Mouse (Mus musculus) midbrain, embryonic 11.5 days (tissue): ENCODE results near the gene Ppfia4. TPM values are rescaled to one million over a fixed set of nuclear protein-coding genes. Genes with fewer than 3 reads are reported as not detected.

Source experiments
- ATAC-seq: fragments of 200-750 bp; cut with Nextera tagmentation; 2 replicates; pipeline ENCODE4 v1.8.0; 2017; ENCODE audit warnings: moderate TSS enrichment, moderate library complexity; ENCODE audit not compliant: low FRiP score
- DNase-seq: peaks from one replicate; pipeline ENCODE4 v3.0.0; 2015; ENCODE audit warnings: low spot score; ENCODE audit errors: missing footprints
- H3K27ac ChIP-seq: fragments of 300-500 bp; sonication (generic); 2 replicates; pipeline ENCODE4 v1.5.1; 2014; ENCODE audit warnings: low read depth, low read length
- H3K27me3 ChIP-seq: fragments of 300-500 bp; sonication (generic); 2 replicates; pipeline ENCODE4 v1.6.1; 2014; ENCODE audit warnings: mild to moderate bottlenecking, low read length, moderate library complexity, mixed read lengths; ENCODE audit not compliant: control insufficient read depth, insufficient read depth
- H3K36me3 ChIP-seq: fragments of 300-500 bp; sonication (generic); 2 replicates; pipeline ENCODE4 v1.6.1; 2014; ENCODE audit warnings: mild to moderate bottlenecking, low read length, moderate library complexity, mixed read lengths; ENCODE audit not compliant: control insufficient read depth, insufficient read depth
- H3K4me1 ChIP-seq: fragments of 300-500 bp; sonication (generic); 2 replicates; pipeline ENCODE4 v1.6.1; 2014; ENCODE audit warnings: low read length; ENCODE audit not compliant: control insufficient read depth, insufficient read depth
- H3K4me2 ChIP-seq: fragments of 300-500 bp; sonication (generic); 2 replicates; pipeline ENCODE4 v1.6.1; 2014; ENCODE audit warnings: mild to moderate bottlenecking, moderate library complexity
- H3K4me3 ChIP-seq: fragments of 300-500 bp; sonication (generic); 2 replicates; pipeline ENCODE4 v1.5.1; 2014; ENCODE audit warnings: low read depth, low read length
- H3K9ac ChIP-seq: fragments of 300-500 bp; sonication (generic); 2 replicates; pipeline ENCODE4 v1.6.1; 2014; ENCODE audit warnings: low read length
- H3K9me3 ChIP-seq: fragments of 300-500 bp; sonication (generic); 2 replicates; pipeline ENCODE4 v1.6.1; 2016; ENCODE audit warnings: low read length; ENCODE audit not compliant: control insufficient read depth
- WGBS: fragments of 180-500 bp; shearing (Covaris S2); extraction: QIAGEN DNeasy Blood & Tissue Kit; methylation state at CpG from one replicate; pipeline ENCODE4 v1.1.7; 2014; 5-methylcytosine and 5-hydroxymethylcytosine counted together
- polyA plus RNA-seq: library from polyadenylated mRNA; unstranded; fragments of >200 nt; fragmentation: Nextera tagmentation; extraction: Ambion mirVana; gene quantifications from 2 replicates; pipeline ENCODE4 v1.2.1, GENCODE M21; 2014

The Ppfia4 gene
- polyA plus RNA-seq, 1 experiment from 2014 or later, result 1.9 TPM

- H3K4me2 ChIP-seq, result no peak overlapping the region
- ATAC-seq, result no peak
- H3K9ac ChIP-seq, result no peak overlapping the region
- WGBS, result 49% methylated on average over 10 of the region's 10 CpGs
- H3K27me3 ChIP-seq, result no peaks in the 10 kb centered on the region; the same call in 1 of the 2 replicates
- H3K27ac ChIP-seq, result no peak overlapping the region
- no peak for DNase-seq
- no peaks in the 10 kb centered on the region for H3K36me3 ChIP-seq
- H3K9me3 ChIP-seq, result no peaks in the 10 kb centered on the region
- H3K4me1 ChIP-seq, result no peaks in the 10 kb centered on the region
- no peak overlapping the region for H3K4me3 ChIP-seq
Observed at GRCm38 (mm10) chr1:134285458-134286120, 47.1 kb downstream of the Ppfia4 start.

- no peak overlapping the region for H3K4me3 ChIP-seq
- ATAC-seq, result no peak
- H3K9ac ChIP-seq, result no peak overlapping the region
Observed at GRCm38 (mm10) chr1:134283108-134283507, 49.6 kb downstream of the Ppfia4 start.

GRCm38 (mm10) chr1:134282342-134282741 is 50.4 kb downstream of the Ppfia4 start:
- WGBS, result 85% methylated on average over 3 of the region's 3 CpGs
- H3K9ac ChIP-seq, result no peak overlapping the region
- ATAC-seq (no peak), DNase-seq (no peak)
- H3K4me2 ChIP-seq, result no peak overlapping the region
- H3K4me3 ChIP-seq, result no peak overlapping the region
- no peaks in the 10 kb centered on the region for H3K4me1 ChIP-seq
- no peaks in the 10 kb centered on the region for H3K9me3 ChIP-seq
- no peaks in the 10 kb centered on the region for H3K27me3 ChIP-seq
- H3K36me3 ChIP-seq, result no peaks in the 10 kb centered on the region
- no peak overlapping the region for H3K27ac ChIP-seq

More at GRCm38 (mm10) chr1:134283108-134283507, 49.6 kb downstream of the Ppfia4 start:
- no peak for DNase-seq
- no peaks in the 10 kb centered on the region for H3K27me3 ChIP-seq
- H3K4me1 ChIP-seq, result no peaks in the 10 kb centered on the region
- H3K36me3 ChIP-seq, result no peaks in the 10 kb centered on the region
- H3K4me2 ChIP-seq, result no peak overlapping the region
- H3K9me3 ChIP-seq, result no peaks in the 10 kb centered on the region
- 58% methylated on average over 1 of the region's 1 CpGs for WGBS
- H3K27ac ChIP-seq, result no peak overlapping the region

- Histone ChIP-seq H3K9ac (no peak overlapping the region), H3K4me1 (no peaks in the 10 kb centered on the region), H3K36me3 (no peaks in the 10 kb centered on the region), H3K27ac (no peak overlapping the region), H3K4me2 (no peak overlapping the region), H3K27me3 (no peaks in the 10 kb centered on the region), H3K4me3 (no peak overlapping the region), H3K9me3 (no peaks in the 10 kb centered on the region)
- WGBS, result 71% methylated on average over 4 of the region's 4 CpGs
- no peak for ATAC-seq
- DNase-seq, result no peak
Observed at GRCm38 (mm10) chr1:134281563-134281962, 51.2 kb downstream of the Ppfia4 start.

GRCm38 (mm10) chr1:134280174-134280573 is 52.6 kb downstream of the Ppfia4 start:
- no peak overlapping the region for H3K4me2 ChIP-seq
- H3K27ac ChIP-seq, result no peak overlapping the region
- WGBS, result 70% methylated on average over 5 of the region's 5 CpGs
- no peak overlapping the region for H3K9ac ChIP-seq
- no peaks in the 10 kb centered on the region for H3K36me3 ChIP-seq
- H3K4me1 ChIP-seq, result no peaks in the 10 kb centered on the region
- H3K4me3 ChIP-seq, result no peak overlapping the region
- H3K9me3 ChIP-seq, result no peaks in the 10 kb centered on the region
- DNase-seq (no peak), ATAC-seq (no peak)
- H3K27me3 ChIP-seq, result no peaks in the 10 kb centered on the region

GRCm38 (mm10) chr1:134276823-134277222 is 55.9 kb downstream of the Ppfia4 start:
- no peaks in the 10 kb centered on the region for H3K36me3 ChIP-seq
- H3K9me3 ChIP-seq, result no peaks in the 10 kb centered on the region
- H3K4me2 ChIP-seq, result no peak overlapping the region
- no peak overlapping the region for H3K27ac ChIP-seq
- H3K9ac ChIP-seq, result no peak overlapping the region
- no peaks in the 10 kb centered on the region for H3K27me3 ChIP-seq
- H3K4me3 ChIP-seq, result no peak overlapping the region
- no peaks in the 10 kb centered on the region for H3K4me1 ChIP-seq
- ATAC-seq (no peak), DNase-seq (no peak)
- 82% methylated on average over 7 of the region's 7 CpGs for WGBS

- Histone ChIP-seq H3K4me3 (no peak overlapping the region), H3K9ac (no peak overlapping the region), H3K9me3 (no peaks in the 10 kb centered on the region), H3K4me1 (no peaks in the 10 kb centered on the region), H3K36me3 (no peaks in the 10 kb centered on the region), H3K27me3 (no peaks in the 10 kb centered on the region), H3K27ac (no peak overlapping the region), H3K4me2 (no peak overlapping the region)
- WGBS, result 82% methylated on average over 13 of the region's 13 CpGs
- DNase-seq, result no peak
- ATAC-seq, result no peak
Observed at GRCm38 (mm10) chr1:134275616-134276464, 56.9 kb downstream of the Ppfia4 start.

- H3K9ac ChIP-seq, result no peak overlapping the region
- ATAC-seq, result no peak
- no peaks in the 10 kb centered on the region for H3K27me3 ChIP-seq
- H3K36me3 ChIP-seq, result no peaks in the 10 kb centered on the region
- H3K9me3 ChIP-seq, result no peaks in the 10 kb centered on the region
- no peak overlapping the region for H3K4me2 ChIP-seq
- 87% methylated on average over 7 of the region's 7 CpGs for WGBS
- no peak overlapping the region for H3K4me3 ChIP-seq
- no peaks in the 10 kb centered on the region for H3K4me1 ChIP-seq
- DNase-seq, result no peak
- no peak overlapping the region for H3K27ac ChIP-seq
Observed at GRCm38 (mm10) chr1:134274483-134274920, 58.2 kb downstream of the Ppfia4 start.
